ENCODE assay signal across 11 mouse cellular contexts in the genomic region with DNA sequence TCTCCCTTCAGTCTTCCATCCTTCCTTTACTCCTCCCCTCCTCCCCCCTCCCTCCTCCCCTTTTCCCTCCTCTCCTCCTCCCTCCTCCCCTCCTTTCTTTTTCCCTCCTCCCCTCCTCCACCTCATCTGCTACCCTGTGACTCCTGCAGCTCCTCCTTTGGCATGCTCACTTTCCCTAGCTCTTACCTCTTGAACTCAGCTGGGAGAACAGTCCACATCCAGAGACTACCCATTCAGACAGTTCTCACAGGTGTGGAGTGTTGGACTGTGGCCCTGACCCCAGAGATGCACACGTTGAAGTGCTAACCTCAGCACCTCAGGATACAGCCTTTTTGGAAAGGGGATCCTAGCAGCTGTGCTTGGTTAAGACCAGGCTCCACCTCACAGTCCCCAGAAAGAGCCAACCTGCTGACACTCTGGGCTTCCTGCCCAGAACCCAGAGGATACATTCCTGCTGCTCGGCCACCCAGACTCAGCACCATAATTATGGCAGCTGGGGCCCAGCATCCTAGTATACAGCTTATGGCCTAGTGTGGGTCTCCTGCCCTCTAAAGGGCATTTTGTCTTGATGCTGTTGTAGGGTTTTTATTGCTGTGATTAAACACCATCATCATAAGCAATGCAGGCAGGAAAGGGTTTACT. TPM values are rescaled to one million over a fixed set of nuclear protein-coding genes. Genes with fewer than 3 reads are reported as not detected.
DNase-seq lines count a peak whose midpoint lies in the region; ATAC-seq lines count a peak whose summit lies in the region.
"Had no signal": no experiment of that assay in that cellular context is flagged by ENCODE, and none has a peak within 500 bp of the region (broad histone marks: within the 10 kb centered on the region; RNA-seq: fewer than 3 reads in every experiment).

No protein-coding gene starts in this region.

- intact Hi-C loops in heart, postnatal 10 days (cut with DNase I), result no loop called here

- peak; percentile 55 for DNase-seq in heart, postnatal 10 days
- peak; percentile 81 for DNase-seq in 3T3-L1 (ENCODE audit: low read depth, low spot score)
- peak; percentile 44 for DNase-seq in gastrocnemius, adult 18-20 months (ENCODE audit: low spot score)
- no peak for DNase-seq in frontal cortex, postnatal 14 days (ENCODE audit: low spot score in 2 of 2)
- no peak for DNase-seq in adrenal gland, postnatal 25 days
- no peak for DNase-seq in adrenal gland, postnatal 4 days (ENCODE audit: low spot score in 2 of 2)
- DNase-seq: adrenal gland, postnatal 10 days; heart, adult 11 months; liver, postnatal 0 days had no signal

- ATAC-seq in heart, embryonic 11.5 days (replicated peaks; ENCODE audit: insufficient number of reproducible peaks, low FRiP score, low TSS enrichment), result no peak
- ATAC-seq in kidney, embryonic 16.5 days (ENCODE audit: low FRiP score, low TSS enrichment), result peak; percentile 83
- ATAC-seq: liver, postnatal 0 days had no signal

- no peak overlapping the region for H3K4me2 ChIP-seq in heart, embryonic 11.5 days
- no peak overlapping the region for H3K4me2 ChIP-seq in kidney, embryonic 16.5 days (replicated peaks; ENCODE audit: low read depth, low read length)

- no peaks in the 10 kb centered on the region for H3K4me1 ChIP-seq in heart, embryonic 11.5 days (ENCODE audit: control insufficient read depth, insufficient read depth, low read length)
- H3K4me1 ChIP-seq in kidney, embryonic 16.5 days (ENCODE audit: insufficient read depth, low read length), result 0 out of 2 replicates have a peak, but pooled peaks cover 2% of the 10 kb centered on the region

- no peaks in the 10 kb centered on the region for H3K36me3 ChIP-seq in heart, embryonic 11.5 days (ENCODE audit: control insufficient read depth, insufficient read depth, low read length)
- no peaks in the 10 kb centered on the region for H3K36me3 ChIP-seq in kidney, embryonic 16.5 days (ENCODE audit: insufficient read depth, low read length)

- no peaks in the 10 kb centered on the region for H3K9me3 ChIP-seq in heart, embryonic 11.5 days (replicated peaks; ENCODE audit: control insufficient read depth, low read length)
- H3K9me3 ChIP-seq in kidney, embryonic 16.5 days (ENCODE audit: low read length), result no peaks in the 10 kb centered on the region; the same call in 1 of the 2 replicates

- no peaks in the 10 kb centered on the region for H3K27me3 ChIP-seq in heart, embryonic 11.5 days (ENCODE audit: control insufficient read depth, insufficient read depth, low read length)
- H3K27me3 ChIP-seq in kidney, embryonic 16.5 days (ENCODE audit: insufficient read depth, low read length), result 0 out of 2 replicates have a peak, but pooled peaks cover 6% of the 10 kb centered on the region

- WGBS in heart, embryonic 11.5 days (ENCODE audit: insufficient replicate concordance), result 76% methylated on average over 2 of the region's 2 CpGs
- 21% methylated on average over 2 of the region's 2 CpGs for WGBS in kidney, embryonic 16.5 days

- no peak overlapping the region for H3K27ac ChIP-seq in heart, embryonic 11.5 days (ENCODE audit: low read depth, low read length)
- no peak overlapping the region for H3K27ac ChIP-seq in kidney, embryonic 16.5 days (ENCODE audit: low read length)

- no peak overlapping the region for H3K4me3 ChIP-seq in heart, embryonic 11.5 days (ENCODE audit: low read depth, low read length)
- H3K4me3 ChIP-seq in kidney, embryonic 16.5 days (ENCODE audit: low read length), result no peak overlapping the region

- H3K9ac ChIP-seq in heart, embryonic 11.5 days (ENCODE audit: low read depth, low read length), result no peak overlapping the region
- H3K9ac ChIP-seq in kidney, embryonic 16.5 days (replicated peaks; ENCODE audit: low read length), result no peak overlapping the region
- H3K9ac ChIP-seq: liver, postnatal 0 days had no signal

RNA-seq across cellular contexts. Expression of a gene that starts 41.9 kb away (rescaled TPM):
- not detected for total RNA-seq in heart, postnatal 10 days (2021)
- polyA plus RNA-seq in heart, embryonic 11.5 days (2014; fragmentation: Nextera tagmentation; extraction: Ambion mirVana), result not detected in 2 replicates
- total RNA-seq in gastrocnemius, adult 18-20 months (2021), result not detected
- 0.34 and 0.39 TPM in 2 replicates for polyA plus RNA-seq in kidney, embryonic 16.5 days (2015; fragmentation: Nextera tagmentation; extraction: Ambion mirVana)
- total RNA-seq in adrenal gland, postnatal 25 days (2021), result not detected in 2 replicates
- total RNA-seq in adrenal gland, postnatal 4 days (2021), result not detected
- total RNA-seq: adrenal gland, postnatal 10 days had no signal

Comparison
In these comparisons a context has a peak if more than half of its experiments do, and no peak if none do; other contexts are left out.
1. DNase-seq: peak in heart, postnatal 10 days (2 of 2), 3T3-L1 (single experiment) and gastrocnemius, adult 18-20 months (single experiment); none in frontal cortex, postnatal 14 days (0 of 2), adrenal gland, postnatal 25 days (single experiment) and adrenal gland, postnatal 4 days (0 of 2).